Comparison of ENCODE assay signal across 8 mouse cellular contexts in the genomic region with DNA sequence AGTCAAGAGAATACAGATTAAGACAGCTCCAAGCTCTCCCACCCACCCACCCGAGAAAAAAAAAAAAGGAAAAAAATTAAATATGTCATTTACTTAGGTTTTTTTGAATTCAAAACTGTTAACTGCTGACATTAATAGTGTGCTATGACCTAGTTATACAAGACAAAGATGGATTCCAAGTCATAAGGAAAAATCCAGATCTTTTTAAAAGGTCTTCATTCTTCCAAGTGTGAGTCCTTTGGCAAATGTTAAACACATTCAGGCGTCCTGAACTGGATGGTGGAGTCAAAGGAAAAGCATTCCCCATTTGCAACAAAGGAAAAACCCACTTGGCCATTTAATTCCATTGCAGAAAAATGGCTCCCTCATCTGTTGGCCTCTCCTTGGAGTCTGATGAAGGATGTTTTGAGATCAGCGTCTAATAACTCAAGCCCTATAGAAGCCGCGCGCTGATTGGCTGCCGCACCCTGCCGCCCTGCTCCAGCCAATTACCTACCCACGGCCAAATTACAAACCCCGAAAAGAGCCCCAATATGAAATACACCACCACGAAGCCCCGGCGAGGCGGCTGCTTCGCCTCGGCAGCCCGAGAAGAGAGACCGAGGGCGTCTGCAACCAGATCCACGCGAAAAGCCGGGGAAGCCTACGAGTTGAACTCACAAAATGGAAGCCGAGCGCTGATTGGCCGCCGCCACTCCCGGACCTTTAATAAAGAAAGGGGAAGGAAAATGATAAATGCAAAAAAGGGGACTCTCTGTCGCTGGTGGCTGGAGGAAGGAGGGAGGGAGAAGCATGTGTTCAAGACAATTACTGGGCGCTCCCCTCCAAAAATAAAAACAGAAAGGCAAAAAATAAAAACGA. TPM values are rescaled to one million over a fixed set of nuclear protein-coding genes. Genes with fewer than 3 reads are reported as not detected.
DNase-seq lines count a peak whose midpoint lies in the region; ATAC-seq and TF ChIP-seq lines count a peak whose summit lies in the region.

No protein-coding gene starts in this region.

- dilution Hi-C loops in CH12.LX (cut with MboI; ENCODE audit: extremely low pct_ligation_motif_present, extremely low pct_unique_long_range_greater_than_20kb, low sequenced_read_pairs), result no loop called here

- peak; percentile 90 for DNase-seq in CH12.LX (ENCODE audit: extremely low read depth)
- DNase-seq in c-Kit-positive CD71-negative TER-119-negative erythroid progenitor cells, embryonic 14.5 days (ENCODE audit: low read depth), result peak; percentile 88
- peak; percentile 92 for DNase-seq in forebrain, embryonic 10.5 days (ENCODE audit: extremely low spot score, low spot score)
- peak; percentile 95 for DNase-seq in kidney, postnatal 14 days
- peak; percentile 90 for DNase-seq in naive thymus-derived CD4-positive, alpha-beta T cell, adult 2 months (ENCODE audit: low read depth)
- peak; percentile 92 for DNase-seq in splenic B cell, adult 2 months (ENCODE audit: low read depth, low spot score)

- H3K36me3 ChIP-seq in CH12.LX (replicated peaks in 1 of 2; ENCODE audit: control insufficient read depth in 1 of 2, insufficient read depth in 1 of 2, low read length in 1 of 2), result peaks cover 11 to 36% of the 10 kb centered on the region in 2 experiments
- peaks cover 31% of the 10 kb centered on the region for H3K36me3 ChIP-seq in forebrain, embryonic 10.5 days (replicated peaks)
- no peaks in the 10 kb centered on the region for H3K36me3 ChIP-seq in heart, embryonic 15.5 days
- peaks cover 26% of the 10 kb centered on the region for H3K36me3 ChIP-seq in liver, embryonic 12.5 days
- H3K36me3 ChIP-seq in splenic B cell, adult 2 months (ENCODE audit: control insufficient read depth, insufficient read depth, low read length, poor library complexity, severe bottlenecking), result peaks cover 1% of the 10 kb centered on the region; the same call in 1 of the 2 replicates

- peak; percentile 33 for ATAC-seq in heart, embryonic 15.5 days (replicated peaks; ENCODE audit: insufficient number of reproducible peaks, insufficient read depth, low FRiP score, low read depth)
- ATAC-seq in liver, embryonic 12.5 days, result peak; percentile 44

- H3K4me3 ChIP-seq in CH12.LX (replicated peaks in 1 of 3; ENCODE audit: low read depth in 2 of 3, low read length in 2 of 3, poor library complexity in 1 of 3), result peak overlapping the region; percentile 63 to 76 (median 71)
- H3K4me3 ChIP-seq in forebrain, embryonic 10.5 days, result peak overlapping the region; percentile 98
- peak overlapping the region; percentile 92 for H3K4me3 ChIP-seq in heart, embryonic 15.5 days
- H3K4me3 ChIP-seq in liver, embryonic 12.5 days, result peak overlapping the region; percentile 98

- in situ Hi-C loops in CH12.LX (cut with MboI; ENCODE audit: low pct_ligation_motif_present, low pct_unique_long_range_greater_than_20kb, low sequenced_read_pairs), result no loop called here

- no peak for TF ChIP-seq RAD21 in CH12.LX (IDR thresholded peaks at IDR 0.05; ENCODE audit: low read depth, low read length)

- 0% methylated on average over 31 of the region's 31 CpGs for WGBS in forebrain, embryonic 10.5 days
- under 1% methylated on average over 31 of the region's 31 CpGs for WGBS in heart, embryonic 15.5 days
- under 1% methylated on average over 31 of the region's 31 CpGs for WGBS in liver, embryonic 12.5 days (ENCODE audit: insufficient replicate concordance)

- H3K9ac ChIP-seq in CH12.LX (ENCODE audit: insufficient read depth, low read depth), result peak overlapping the region; percentile 100
- peak overlapping the region; percentile 99 for H3K9ac ChIP-seq in heart, embryonic 15.5 days
- peak overlapping the region; percentile 99 for H3K9ac ChIP-seq in liver, embryonic 12.5 days

- H3K79me2 ChIP-seq in CH12.LX (replicated peaks; ENCODE audit: control insufficient read depth, extremely low read depth, insufficient read depth, poor library complexity, severe bottlenecking), result peaks cover 61% of the 10 kb centered on the region

- TF ChIP-seq CTCF in CH12.LX (conservative IDR thresholded peaks at IDR 0.05 in 1 of 2, IDR thresholded peaks at IDR 0.05 in 1 of 2; ENCODE audit: low read depth in 2 of 2, low read length in 2 of 2), result no peak

- peak overlapping the region; percentile 52 for H3K4me2 ChIP-seq in CH12.LX (ENCODE audit: insufficient read depth, low read depth, poor library complexity, severe bottlenecking)
- H3K4me2 ChIP-seq in heart, embryonic 15.5 days, result peak overlapping the region; percentile 96
- H3K4me2 ChIP-seq in liver, embryonic 12.5 days, result peak overlapping the region; percentile 100

- H3K27ac ChIP-seq in CH12.LX (ENCODE audit: insufficient read depth, low read depth), result peak overlapping the region; percentile 97
- peak overlapping the region; percentile 100 for H3K27ac ChIP-seq in forebrain, embryonic 10.5 days
- peak overlapping the region; percentile 100 for H3K27ac ChIP-seq in heart, embryonic 15.5 days
- peak overlapping the region; percentile 100 for H3K27ac ChIP-seq in liver, embryonic 12.5 days

- peaks cover 7 to 36% of the 10 kb centered on the region in 2 experiments; a peak in 2 of 4 replicates for H3K4me1 ChIP-seq in CH12.LX (ENCODE audit: control insufficient read depth in 1 of 2, insufficient read depth in 2 of 2)
- H3K4me1 ChIP-seq in forebrain, embryonic 10.5 days, result peaks cover 73% of the 10 kb centered on the region
- H3K4me1 ChIP-seq in heart, embryonic 15.5 days (replicated peaks), result peaks cover 55% of the 10 kb centered on the region
- H3K4me1 ChIP-seq in liver, embryonic 12.5 days, result peaks cover 72% of the 10 kb centered on the region

- TF ChIP-seq EP300 in CH12.LX (IDR thresholded peaks at IDR 0.05; ENCODE audit: low read length), result no peak

- no peaks in the 10 kb centered on the region for H3K9me3 ChIP-seq in CH12.LX (replicated peaks; ENCODE audit: low read length)
- H3K9me3 ChIP-seq in forebrain, embryonic 10.5 days, result no peaks in the 10 kb centered on the region
- no peaks in the 10 kb centered on the region for H3K9me3 ChIP-seq in heart, embryonic 15.5 days (replicated peaks)
- no peaks in the 10 kb centered on the region for H3K9me3 ChIP-seq in liver, embryonic 12.5 days (replicated peaks)

- peak; percentile 89 for TF ChIP-seq POLR2A in CH12.LX (IDR thresholded peaks at IDR 0.05; ENCODE audit: low read depth, low read length)

- H3K27me3 ChIP-seq in CH12.LX (replicated peaks), result no peaks in the 10 kb centered on the region
- no peaks in the 10 kb centered on the region for H3K27me3 ChIP-seq in forebrain, embryonic 10.5 days (ENCODE audit: poor library complexity, severe bottlenecking)
- no peaks in the 10 kb centered on the region for H3K27me3 ChIP-seq in heart, embryonic 15.5 days
- H3K27me3 ChIP-seq in liver, embryonic 12.5 days (replicated peaks), result no peaks in the 10 kb centered on the region
- no peaks in the 10 kb centered on the region for H3K27me3 ChIP-seq in splenic B cell, adult 2 months (ENCODE audit: control insufficient read depth, insufficient read depth, low read length, poor library complexity, severe bottlenecking)

TF ChIP-seq in CH12.LX, 34 proteins besides CTCF, POLR2A, EP300 and RAD21 (continues in another document):
- TF ChIP-seq MYC (IDR thresholded peaks at IDR 0.05; ENCODE audit: low read depth, low read length) (peak; percentile 87; the same call in 1 of the 2 replicates), GABPA (IDR thresholded peaks at IDR 0.05; ENCODE audit: insufficient replicate concordance, low read depth, low read length) (no peak), PAX5 (IDR thresholded peaks at IDR 0.05; ENCODE audit: low read length) (no peak), ELF1 (IDR thresholded peaks at IDR 0.05; ENCODE audit: low read depth, low read length) (no peak), ZKSCAN1 (IDR thresholded peaks at IDR 0.05; ENCODE audit: borderline replicate concordance, low read depth, low read length) (no peak), CHD1 (IDR thresholded peaks at IDR 0.05; ENCODE audit: low read depth, low read length) (peak; percentile 86), ZNF384 (IDR thresholded peaks at IDR 0.05; ENCODE audit: low read depth, low read length) (0 out of 2 replicates have a peak, but pooled peaks have one; percentile 12), JUND (conservative IDR thresholded peaks at IDR 0.05; ENCODE audit: low read depth, low read length) (no peak), TCF12 (IDR thresholded peaks at IDR 0.05; ENCODE audit: low read depth, low read length) (peak; percentile 64; the same call in 1 of the 2 replicates), NELFE (IDR thresholded peaks at IDR 0.05; ENCODE audit: low read depth, low read length) (peak; percentile 91)

RNA-seq across cellular contexts. Expression of gene Setd1b, which starts 1.1 kb away (rescaled TPM):
- total RNA-seq in CH12.LX (2012; rRNA removed) (2.3 and 2.6 TPM in 2 replicates), CH12.LX (2014; rRNA removed) (0.50 and 0.70 TPM in 2 replicates)
- polyA plus RNA-seq in CH12.LX (2012; ENCODE audit: insufficient read length, low read depth), result 8.0 and 9.1 TPM in 2 replicates
- 7.6 and 8.1 TPM in 2 replicates for polyA plus RNA-seq in forebrain, embryonic 10.5 days (2016; fragmentation: Nextera tagmentation; extraction: Ambion mirVana)
- polyA plus RNA-seq in heart, embryonic 15.5 days (2015; fragmentation: Nextera tagmentation; extraction: Ambion mirVana), result 6.0 and 6.9 TPM in 2 replicates
- 6.0 and 6.1 TPM in 2 replicates for polyA plus RNA-seq in liver, embryonic 12.5 days (2016; fragmentation: Nextera tagmentation; extraction: Ambion mirVana)

RNA-seq across cellular contexts. Expression of gene Rhof, which starts 8.4 kb away (rescaled TPM):
- total RNA-seq in CH12.LX (2012; rRNA removed) (46.5 and 56.9 TPM in 2 replicates), CH12.LX (2014; rRNA removed) (32.6 and 33.6 TPM in 2 replicates)
- 38.2 and 45.4 TPM in 2 replicates for polyA plus RNA-seq in CH12.LX (2012; ENCODE audit: insufficient read length, low read depth)
- polyA plus RNA-seq in forebrain, embryonic 10.5 days (2016; fragmentation: Nextera tagmentation; extraction: Ambion mirVana), result 1.2 and 1.5 TPM in 2 replicates
- 1.5 and 3.1 TPM in 2 replicates for polyA plus RNA-seq in heart, embryonic 15.5 days (2015; fragmentation: Nextera tagmentation; extraction: Ambion mirVana)
- polyA plus RNA-seq in liver, embryonic 12.5 days (2016; fragmentation: Nextera tagmentation; extraction: Ambion mirVana), result 3.9 and 4.8 TPM in 2 replicates

RNA-seq across cellular contexts. Expression of gene Psmd9, which starts 28.3 kb away (rescaled TPM):
- 35.5 and 37.9 TPM in 2 replicates for total RNA-seq in CH12.LX (2012; rRNA removed)
- total RNA-seq in CH12.LX (2014; rRNA removed), result 28.6 and 30.8 TPM in 2 replicates
- polyA plus RNA-seq in CH12.LX (2012; ENCODE audit: insufficient read length, low read depth), result 38.0 and 46.2 TPM in 2 replicates
- polyA plus RNA-seq in forebrain, embryonic 10.5 days (2016; fragmentation: Nextera tagmentation; extraction: Ambion mirVana), result 80.5 and 84.6 TPM in 2 replicates
- 54.9 and 66.7 TPM in 2 replicates for polyA plus RNA-seq in heart, embryonic 15.5 days (2015; fragmentation: Nextera tagmentation; extraction: Ambion mirVana)
- 77.4 and 77.8 TPM in 2 replicates for polyA plus RNA-seq in liver, embryonic 12.5 days (2016; fragmentation: Nextera tagmentation; extraction: Ambion mirVana)

RNA-seq across cellular contexts. Expression of gene Hpd, which starts 41.6 kb away (rescaled TPM):
- not detected in 2 replicates for total RNA-seq in CH12.LX (2012; rRNA removed)
- total RNA-seq in CH12.LX (2014; rRNA removed), result 0.20 TPM in 1 of 2 replicates, not detected in the other
- polyA plus RNA-seq in CH12.LX (2012; ENCODE audit: insufficient read length, low read depth), result not detected in 2 replicates
- 0.31 TPM in 1 of 2 replicates, not detected in the other for polyA plus RNA-seq in forebrain, embryonic 10.5 days (2016; fragmentation: Nextera tagmentation; extraction: Ambion mirVana)
- polyA plus RNA-seq in heart, embryonic 15.5 days (2015; fragmentation: Nextera tagmentation; extraction: Ambion mirVana), result 0.37 TPM in 1 of 2 replicates, not detected in the other
- polyA plus RNA-seq in liver, embryonic 12.5 days (2016; fragmentation: Nextera tagmentation; extraction: Ambion mirVana), result 5.9 and 6.1 TPM in 2 replicates

Comparison
In these comparisons a context has a peak if more than half of its experiments do, and no peak if none do; other contexts are left out.
1. Peak in every context shown above with its lines: DNase-seq, ATAC-seq, H3K4me3 ChIP-seq and H3K27ac ChIP-seq.